Mouse (Mus musculus): ENCODE results near the gene Spdl1.

- TF ChIP-seq MAFK (IDR thresholded peaks at IDR 0.05; ENCODE audit: insufficient replicate concordance, low read length) (no peak), CTCF (conservative IDR thresholded peaks at IDR 0.05 in 1 of 2, IDR thresholded peaks at IDR 0.05 in 1 of 2; ENCODE audit: low read depth in 2 of 2, low read length in 2 of 2) (no peak), TCF12 (IDR thresholded peaks at IDR 0.05; ENCODE audit: low read depth, low read length) (no peak), USF1 (IDR thresholded peaks at IDR 0.05; ENCODE audit: low read depth, low read length) (no peak), E2F4 (IDR thresholded peaks at IDR 0.05; ENCODE audit: insufficient replicate concordance, low read depth, low read length) (no peak), BHLHE40 (IDR thresholded peaks at IDR 0.05; ENCODE audit: low read depth, low read length) (no peak), RAD21 (IDR thresholded peaks at IDR 0.05; ENCODE audit: low read depth, low read length) (no peak), ETS1 (conservative IDR thresholded peaks at IDR 0.05; ENCODE audit: low read depth, low read length) (no peak), EP300 (IDR thresholded peaks at IDR 0.05; ENCODE audit: low read length) (no peak), POLR2AphosphoS2 (IDR thresholded peaks at IDR 0.05; ENCODE audit: low read depth, low read length) (no peak), MAZ (IDR thresholded peaks at IDR 0.05; ENCODE audit: low read depth, low read length) (no peak), ZKSCAN1 (IDR thresholded peaks at IDR 0.05; ENCODE audit: borderline replicate concordance, low read depth, low read length) (no peak), MYC (IDR thresholded peaks at IDR 0.05; ENCODE audit: low read depth, low read length) (no peak)
Measured at GRCm38 (mm10) chr11:34791872-34792271, 41.6 kb downstream of the Spdl1 start.

Measured in CH12.LX (cell line).